Mouse (Mus musculus): Measurements from ENCODE around the gene Mxd1.

Mxd1 gene

DNA sequence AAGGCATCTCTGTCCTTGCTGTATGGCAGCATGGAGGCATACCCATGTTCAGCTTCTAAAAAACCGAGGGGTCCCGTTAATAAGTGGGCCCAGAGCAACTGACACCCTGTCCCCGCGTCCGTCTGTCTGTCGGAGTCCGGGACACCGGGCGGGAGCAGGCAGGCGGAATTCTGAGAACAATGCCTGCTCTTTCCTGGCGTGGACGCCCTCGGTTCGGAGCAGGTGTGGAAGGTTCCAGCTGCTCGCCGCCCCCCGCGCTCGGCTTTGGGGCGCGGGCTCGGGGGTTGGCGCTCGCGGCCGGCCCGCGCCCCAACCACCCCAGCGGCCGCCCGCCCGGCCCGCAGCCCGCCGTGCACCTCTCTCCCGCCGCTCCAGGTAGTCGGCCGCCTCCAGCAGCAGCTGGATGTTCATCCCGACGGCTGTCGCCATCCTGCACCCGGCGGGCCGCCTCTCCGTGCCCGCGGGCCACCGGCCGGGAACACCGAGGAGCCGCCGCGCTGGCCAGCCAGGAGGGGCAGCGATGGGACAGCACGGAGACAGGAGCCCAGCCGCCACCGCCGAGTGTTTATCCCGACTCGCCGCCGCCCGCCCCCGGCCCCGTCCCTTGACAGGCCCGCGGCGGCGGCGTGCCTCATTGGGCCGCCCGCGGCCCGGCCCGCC lies at the start of gene Mxd1:
Gene Mxd1, minus strand, starts transcription at position 582 of the 660 bp plus-strand sequence.
- DNase-seq (ENCODE audit: low spot score): no peak

DNA sequence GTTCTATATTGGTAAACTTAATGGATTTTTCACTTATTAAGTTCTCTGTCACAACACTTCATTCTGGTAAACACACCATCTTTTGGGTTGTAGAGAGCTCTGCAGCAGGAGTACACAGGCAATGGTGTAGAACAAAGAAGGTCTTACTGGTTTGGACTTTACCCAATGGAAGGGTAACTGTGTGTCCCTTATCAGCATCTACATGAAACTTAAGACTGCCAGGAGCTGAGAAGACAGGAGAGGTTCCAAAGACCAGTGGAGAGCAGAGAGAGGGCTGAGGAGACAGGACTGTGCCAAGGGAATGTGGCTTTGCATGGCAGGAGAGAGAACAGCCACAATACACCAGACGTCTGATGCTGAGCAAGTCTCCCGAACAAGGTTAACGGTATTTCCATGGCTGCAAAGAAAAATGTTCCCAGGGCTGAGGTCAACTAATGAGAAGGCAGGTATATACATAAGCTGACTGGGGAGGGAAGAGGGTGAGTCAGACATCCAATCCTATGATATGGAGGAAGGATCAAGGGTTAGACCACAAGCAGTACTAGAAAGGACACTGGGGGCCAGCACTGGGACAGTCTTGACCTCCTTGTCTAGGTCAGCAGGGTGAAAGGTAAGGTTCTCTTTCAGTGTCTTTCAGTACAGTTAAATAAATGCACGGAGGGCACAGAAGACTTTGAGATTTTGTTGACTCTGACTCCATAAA lies 39.3 kb upstream of the Mxd1 start:
- DNase-seq (ENCODE audit: low spot score): no peak

DNA sequence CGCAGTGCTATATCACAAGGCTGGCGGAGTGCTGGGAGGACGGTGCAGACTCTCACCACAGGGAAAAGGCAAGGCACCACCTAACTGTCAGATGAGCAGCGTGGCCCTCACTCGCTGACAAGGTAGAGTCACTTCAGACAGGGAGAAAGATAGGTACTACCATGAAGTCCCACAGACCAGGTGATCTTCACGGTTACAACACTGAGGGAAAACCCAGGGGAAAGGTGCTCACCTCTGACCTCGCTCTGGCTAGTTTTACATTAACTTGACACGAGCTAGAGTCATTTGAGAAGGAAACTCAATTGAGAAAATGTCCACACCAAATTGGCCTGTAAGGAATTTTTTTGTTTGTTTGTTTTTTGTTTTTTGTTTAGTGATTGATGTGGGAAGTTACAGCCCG lies 33.6 kb upstream of the Mxd1 start:
- no peak for DNase-seq (ENCODE audit: low spot score)

DNA sequence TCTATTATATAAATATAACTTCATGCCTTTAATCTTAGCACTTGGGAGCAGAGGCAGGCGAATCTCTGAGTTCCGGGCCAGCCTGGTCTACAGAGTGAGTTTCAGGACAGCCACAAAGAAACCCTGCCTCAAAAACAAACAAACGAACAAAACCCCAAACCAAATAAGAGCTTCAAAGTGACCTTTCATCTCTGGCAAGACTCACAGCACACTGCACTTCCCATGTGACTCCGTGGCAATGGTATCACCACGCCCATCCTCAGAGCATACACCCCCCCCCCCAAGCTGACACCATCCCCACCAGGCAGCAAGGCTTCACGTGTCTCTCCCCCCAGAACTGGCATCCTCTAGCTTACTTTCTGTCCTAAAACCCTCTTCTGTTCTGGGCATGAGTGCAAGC lies 28.9 kb upstream of the Mxd1 start:
- DNase-seq (ENCODE audit: low spot score): no peak

DNA sequence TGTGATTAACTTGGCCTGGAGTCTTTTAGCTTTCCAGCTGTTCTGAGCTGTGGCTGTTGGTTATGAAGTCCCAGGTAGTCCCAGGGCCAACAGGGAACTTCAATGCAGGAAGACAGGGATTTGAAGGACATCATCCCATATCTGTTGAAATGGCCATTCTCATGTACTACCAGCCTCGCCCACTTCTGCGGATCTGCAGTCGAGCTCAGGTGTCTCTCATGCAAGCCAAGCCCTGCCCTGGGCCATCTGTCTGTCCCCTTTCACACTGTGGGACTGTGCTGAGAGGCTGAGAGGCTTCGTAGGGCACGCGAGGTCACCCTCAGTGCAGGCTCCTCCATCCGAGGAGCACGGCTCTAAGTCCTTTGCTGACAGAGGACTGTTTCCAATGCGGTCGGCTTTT lies 27.3 kb upstream of the Mxd1 start:
- no peak for DNase-seq (ENCODE audit: low spot score)

DNA sequence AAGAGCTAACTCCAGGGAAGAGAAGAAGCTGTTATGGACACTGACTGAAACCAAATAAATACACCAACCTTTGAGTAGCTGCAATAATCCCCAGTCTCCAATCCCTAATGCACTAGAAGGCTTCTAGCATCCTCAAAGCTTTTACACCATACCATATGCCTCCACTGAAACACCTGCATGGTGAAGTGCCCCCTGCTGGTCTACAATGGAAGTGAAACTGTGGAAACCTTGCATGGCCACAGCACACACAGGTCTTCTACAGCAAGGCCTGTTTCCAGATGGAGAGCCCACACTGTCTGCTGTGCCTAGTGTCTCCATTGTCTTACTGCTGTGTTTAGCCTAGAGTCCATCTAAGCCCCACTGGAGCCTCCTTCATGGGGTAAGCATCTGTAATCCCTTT lies 25.5 kb upstream of the Mxd1 start:
- DNase-seq (ENCODE audit: low spot score): no peak

DNA sequence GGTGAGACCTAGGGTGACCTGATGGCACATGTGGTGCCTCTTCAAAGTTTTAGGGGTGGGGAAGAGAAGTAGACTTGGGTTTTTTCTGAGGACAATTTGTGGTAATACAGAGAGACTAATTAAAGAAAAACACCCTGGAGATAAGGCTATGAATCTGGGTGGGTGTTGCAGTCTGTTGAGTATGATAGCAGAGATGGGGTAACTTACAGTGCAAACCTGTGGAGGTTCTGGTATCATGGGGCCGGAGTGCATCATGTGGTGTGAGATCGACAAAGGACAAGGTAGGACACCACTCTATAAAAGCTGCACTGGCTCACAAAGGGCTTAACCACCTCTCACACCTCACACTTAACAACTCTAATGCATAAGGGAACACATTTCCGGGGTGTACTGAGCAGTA lies 20.7 kb upstream of the Mxd1 start:
- DNase-seq (ENCODE audit: low spot score): no peak

DNA sequence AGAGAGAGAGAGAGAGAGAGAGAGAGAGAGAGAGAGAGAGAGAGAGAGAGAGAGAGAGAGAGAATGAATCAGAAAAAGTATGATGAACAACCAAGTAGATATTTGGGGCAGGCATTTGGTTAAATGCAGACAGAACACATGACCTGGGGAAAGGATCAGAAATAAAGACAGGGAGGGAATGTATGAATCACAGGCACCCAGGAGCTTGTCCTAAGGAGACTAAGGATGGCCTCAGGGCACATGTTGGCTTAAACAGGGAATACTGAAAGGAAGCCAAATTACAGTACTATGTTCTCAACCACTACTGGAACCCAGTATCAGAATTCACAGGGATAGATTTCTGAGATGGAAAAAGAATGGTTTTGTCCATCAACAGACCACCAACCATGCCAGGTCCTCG lies 18.0 kb upstream of the Mxd1 start:
- no peak for DNase-seq (ENCODE audit: low spot score)

DNA sequence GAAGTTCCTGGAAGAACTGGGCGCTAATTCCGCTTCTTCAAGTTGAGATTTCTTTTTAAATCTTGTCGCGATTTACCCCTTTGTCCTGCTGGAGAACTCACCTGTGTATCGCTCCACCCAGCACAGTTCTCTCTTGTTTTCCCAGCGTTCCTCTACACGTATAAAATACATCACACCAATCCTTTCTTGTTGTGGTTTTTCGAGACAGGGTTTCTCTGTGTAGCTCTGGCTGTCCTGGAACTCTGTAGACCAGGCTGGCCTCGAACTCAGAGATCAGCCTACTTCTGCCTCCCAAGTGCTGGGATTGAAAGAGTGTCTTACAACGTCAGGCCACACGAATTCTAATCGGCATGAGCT lies 15.7 kb upstream of the Mxd1 start:
- DNase-seq (ENCODE audit: low spot score): no peak

DNA sequence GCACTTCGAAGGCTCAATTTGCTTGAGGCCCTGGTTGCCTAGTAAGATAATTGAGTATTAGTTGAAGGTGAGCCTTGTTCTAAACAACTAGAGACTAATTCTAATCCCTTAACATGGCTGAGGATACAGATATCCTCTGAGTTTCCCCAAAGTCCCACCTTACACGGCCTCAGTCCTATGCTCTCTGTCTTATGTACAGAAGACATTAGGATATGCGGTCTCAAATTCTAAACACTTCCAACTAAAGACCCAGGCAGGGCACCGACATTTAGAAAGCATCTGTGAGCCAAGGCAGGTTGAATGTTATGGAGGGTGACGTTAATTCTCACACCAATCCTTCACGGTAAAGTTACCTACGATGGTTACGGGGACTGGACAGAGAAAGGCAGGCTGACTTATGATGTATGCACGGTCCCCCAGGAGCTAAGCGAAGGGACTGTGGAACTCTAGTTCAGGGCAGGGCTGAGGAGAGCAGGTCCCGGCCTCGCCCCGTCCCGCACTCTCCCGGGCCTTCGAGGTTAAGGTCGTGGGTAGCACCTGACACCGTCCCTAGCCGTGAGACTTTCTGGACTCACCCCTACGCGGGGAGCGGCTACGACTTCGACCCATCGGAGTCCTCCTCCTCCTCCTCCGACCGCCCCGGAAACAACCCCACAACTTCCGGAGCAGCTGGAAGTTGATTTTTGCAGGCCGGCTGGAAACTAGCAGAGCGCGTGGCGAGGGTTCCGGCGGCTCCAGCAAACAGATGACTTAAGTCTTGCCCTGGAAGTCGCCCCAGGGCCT lies 15.1 kb upstream of the Mxd1 start, which contains the start of gene Snrnp27:
Gene Snrnp27, minus strand, starts transcription at position 651 of the 783 bp plus-strand sequence.
- DNase-seq (ENCODE audit: low spot score): peak; percentile 80

DNA sequence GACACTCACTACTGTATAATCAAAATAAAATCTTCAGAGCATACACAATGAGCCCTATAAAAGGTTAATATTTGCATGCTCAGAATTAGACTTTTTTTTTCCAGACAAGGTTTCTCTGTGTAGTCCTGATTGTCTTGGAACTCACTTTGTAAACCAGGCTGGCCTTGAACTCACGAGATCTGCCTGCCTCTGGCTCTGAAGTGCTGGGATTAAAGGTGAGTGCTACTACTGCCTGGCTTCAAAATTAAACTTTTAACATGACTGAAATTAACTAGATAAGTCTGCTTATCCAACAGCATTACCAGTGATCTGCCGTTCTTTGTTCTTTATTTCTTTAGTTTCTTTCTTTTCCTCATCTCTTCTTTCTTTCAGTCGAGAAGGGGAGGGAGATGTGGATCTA lies 12.3 kb upstream of the Mxd1 start:
- DNase-seq (ENCODE audit: low spot score): no peak

DNA sequence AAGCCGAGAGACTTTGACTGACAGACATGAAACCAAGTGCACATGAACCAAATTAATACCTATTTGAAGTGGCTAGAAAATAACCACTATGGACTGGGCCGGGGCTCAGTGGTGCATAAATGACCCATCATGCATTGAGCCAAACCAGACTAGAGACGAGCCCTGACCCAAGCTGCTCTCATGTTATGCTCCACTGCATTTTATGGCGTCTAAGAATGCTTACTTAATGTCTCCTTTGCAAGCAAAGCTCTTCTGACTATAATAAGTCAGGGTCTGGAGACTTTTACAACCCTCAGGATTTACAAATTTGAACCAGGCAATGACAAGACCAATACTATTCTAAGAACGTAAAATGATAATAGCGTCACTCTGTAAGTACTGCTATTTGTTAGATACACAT lies 9.4 kb upstream of the Mxd1 start:
- DNase-seq (ENCODE audit: low spot score): no peak

DNA sequence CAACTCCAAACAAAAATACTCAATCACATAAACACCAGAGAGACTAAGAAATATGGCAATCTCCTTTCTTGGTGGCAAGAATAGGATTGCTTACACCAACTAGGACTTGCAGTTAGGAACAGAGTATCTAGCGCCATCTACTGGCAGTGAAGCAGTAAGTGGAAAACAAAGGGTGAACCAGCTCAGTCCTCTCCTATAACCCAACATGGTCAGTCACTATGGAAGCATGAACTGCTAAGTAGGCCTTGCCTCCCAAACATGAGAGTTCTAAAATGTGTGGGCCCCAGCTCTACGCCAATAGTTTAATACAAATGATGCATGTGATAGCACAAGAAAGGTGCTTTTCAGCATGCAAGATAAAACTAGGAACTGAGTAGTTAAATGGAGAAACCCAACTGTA lies 1.9 kb upstream of the Mxd1 start:
- DNase-seq (ENCODE audit: low spot score): peak; percentile 47

DNA sequence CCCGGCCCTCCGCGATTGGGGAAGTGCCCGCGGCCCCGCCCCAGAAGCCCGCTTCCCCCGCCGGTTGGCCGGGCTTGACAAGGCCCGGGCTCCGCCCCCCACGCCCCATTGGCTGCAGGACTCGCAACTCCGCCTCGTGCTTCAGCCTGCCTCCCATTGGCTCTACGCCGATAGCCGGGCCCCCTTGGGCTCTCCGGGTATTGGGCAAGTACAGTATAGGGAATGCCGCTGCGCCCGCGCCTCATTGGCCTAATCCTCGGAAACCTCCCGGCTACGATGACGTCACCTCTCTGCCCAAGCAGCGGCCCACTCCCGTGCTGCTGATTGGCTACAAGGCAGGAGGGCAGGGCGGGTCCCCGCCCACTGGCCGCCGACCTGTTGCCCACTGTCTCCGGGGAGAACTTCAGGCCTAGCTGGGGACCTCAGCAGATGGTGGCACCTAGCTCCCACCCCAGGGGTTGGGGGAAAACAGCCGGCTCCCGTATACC lies 323 bp upstream of the Mxd1 start:
- DNase-seq (ENCODE audit: low spot score): peak; percentile 100

DNA sequence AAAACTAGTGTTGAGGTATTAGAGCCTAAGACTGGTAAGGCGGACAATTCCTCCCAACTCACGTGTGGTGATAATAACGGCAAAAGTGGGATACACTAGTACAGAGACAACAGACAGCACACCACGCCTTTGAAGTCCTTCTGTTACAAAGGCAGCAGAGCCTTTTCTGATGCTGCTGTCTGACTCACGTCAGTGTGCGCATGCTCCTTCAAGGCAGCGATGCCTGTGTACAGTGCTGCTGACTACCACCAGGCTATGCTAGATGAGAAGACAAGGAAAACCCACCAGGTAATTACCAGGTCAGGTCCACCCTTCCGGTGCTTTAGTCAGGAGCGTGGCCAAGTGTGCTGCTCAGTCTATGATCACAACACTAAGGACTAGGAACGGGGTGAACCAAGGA lies 1.9 kb downstream of the Mxd1 start:
- DNase-seq (ENCODE audit: low spot score): no peak

DNA sequence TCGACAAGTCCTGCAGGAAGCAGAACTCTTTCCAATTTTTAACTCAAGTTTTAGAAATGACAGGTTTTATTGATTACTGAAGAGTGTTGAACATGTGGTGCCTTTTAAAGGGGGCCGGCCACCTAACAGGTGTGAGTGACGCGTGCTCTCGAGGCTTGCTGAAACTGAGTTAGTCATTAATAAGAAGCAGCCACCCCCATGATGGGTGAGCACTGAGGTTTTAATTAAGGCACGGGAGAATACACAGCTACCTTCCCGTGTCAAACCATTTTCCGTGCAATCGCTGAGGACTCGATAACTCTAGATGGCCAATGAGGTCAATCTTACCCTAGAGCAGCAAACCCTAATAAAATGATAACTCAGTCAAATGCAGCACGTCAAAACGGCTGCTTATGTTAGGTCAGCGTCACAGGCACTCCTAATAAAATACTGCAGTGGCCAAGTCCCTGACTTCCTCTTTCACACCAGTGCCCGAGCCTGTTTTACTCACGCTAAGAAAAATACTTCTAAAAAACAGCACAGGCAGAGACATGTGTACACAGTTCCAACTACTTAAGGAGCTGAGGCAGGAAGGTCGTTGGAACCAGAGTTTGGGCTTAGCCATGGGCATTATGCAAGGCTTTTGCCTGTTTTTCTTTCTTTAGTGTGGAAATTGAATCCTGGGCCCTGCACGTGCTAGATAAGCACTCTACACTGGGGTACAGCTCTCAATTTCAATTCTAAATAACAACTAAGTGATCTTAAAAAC lies 3.2 kb downstream of the Mxd1 start:
- DNase-seq (ENCODE audit: low spot score): no peak

DNA sequence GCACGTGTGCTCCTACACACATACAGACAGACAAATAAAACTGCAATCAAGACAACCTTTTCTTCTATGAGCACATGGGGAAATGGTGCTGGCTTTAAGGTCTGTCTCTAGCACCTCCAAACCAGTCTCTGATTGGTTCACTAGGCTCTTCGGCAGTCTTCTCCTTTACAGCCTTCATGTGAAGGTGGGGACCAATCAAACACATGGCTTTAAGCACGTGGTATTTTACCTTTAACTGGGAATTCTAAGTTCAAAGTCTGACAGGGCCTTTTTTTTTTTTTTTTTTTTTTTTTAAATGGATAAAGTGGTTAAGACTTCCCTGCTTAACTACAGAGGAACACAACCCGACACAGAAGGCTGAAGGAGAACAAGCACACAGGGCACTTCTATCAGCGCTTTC lies 3.9 kb downstream of the Mxd1 start:
- DNase-seq (ENCODE audit: low spot score): no peak

DNA sequence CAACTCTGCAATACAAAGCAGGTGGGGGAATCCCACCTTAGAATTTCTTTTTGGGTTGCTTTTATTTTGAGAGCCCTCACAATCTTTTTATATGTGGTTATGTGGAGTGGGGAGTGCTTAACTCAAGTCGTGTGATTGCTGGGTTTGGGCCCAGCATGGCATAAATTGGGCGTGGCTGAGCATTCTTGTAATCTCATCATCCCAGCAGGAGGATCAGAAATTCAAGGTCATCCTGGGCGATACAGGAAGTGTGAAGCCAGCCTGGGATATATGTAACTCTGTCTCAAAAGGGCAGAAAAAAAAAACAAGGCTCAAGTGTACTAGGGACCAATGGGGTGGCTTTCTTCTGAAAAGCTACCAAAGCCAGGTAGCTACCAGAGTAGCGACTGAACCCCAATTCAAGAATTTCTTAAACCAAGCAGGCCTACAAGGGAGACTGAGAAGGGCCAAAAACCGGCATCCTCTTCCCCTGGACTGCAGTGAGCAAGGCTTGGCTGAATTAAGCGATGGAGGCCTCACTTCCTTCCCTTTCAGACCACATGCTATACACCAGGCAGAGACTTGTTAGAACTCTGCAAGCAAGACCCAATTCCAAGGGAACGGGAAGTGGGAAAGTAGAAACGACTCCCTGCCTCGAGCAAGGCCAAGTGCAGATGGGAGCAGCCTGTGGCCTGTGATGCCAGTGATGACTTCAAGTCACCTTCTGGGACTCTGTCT lies 8.6 kb downstream of the Mxd1 start:
- no peak for DNase-seq (ENCODE audit: low spot score)

DNA sequence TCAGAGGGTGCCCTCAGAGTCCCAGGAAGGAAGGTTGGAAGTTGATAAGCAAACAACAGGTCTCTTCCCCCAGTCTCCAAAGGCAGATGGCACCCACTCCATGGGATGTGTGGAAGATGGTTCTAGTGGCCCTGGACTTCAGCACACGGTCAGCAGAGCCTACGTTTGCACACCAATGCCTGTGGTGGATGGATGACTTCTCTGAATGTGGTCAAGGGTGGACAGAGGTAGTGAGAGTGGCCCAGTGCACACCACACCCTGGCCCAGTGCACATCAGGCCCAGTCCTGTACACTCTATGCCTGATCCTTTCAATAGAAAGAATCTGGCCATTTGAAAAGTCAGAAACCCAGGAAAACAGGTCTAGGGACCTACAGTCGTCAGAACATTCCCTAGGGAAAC lies 10.5 kb downstream of the Mxd1 start:
- DNase-seq (ENCODE audit: low spot score): no peak

DNA sequence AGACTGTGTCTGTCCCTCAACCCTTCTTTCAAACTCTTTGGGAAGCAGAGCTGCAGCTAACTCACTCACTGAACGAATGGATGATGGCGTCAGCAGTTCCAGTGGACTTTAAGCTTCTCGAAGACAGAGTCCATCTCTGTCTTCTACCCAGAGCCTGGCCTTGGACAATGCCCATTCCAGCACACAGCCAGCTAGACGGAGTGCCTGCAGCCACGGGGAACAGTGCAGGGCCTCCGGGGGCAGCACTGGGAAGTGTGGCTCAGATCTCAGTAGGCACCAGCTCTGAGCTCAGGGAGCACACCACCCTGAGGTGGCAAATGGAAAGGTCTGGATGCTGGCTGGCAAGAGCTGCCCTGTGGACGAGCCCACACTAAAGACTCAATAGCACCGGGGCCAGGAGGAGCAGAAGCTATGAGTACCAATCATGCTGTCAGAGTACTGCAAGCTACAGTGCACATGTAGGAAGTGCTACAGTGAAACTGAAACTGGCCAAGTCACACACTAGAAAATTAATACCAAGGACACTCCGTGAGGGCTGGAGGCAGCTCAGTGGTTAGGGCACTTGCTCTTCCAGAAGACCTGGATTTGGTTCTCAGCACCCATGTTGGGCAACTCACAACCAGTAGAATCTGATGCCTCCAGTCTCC lies 14.6 kb downstream of the Mxd1 start:
- DNase-seq (ENCODE audit: low spot score): no peak

DNA sequence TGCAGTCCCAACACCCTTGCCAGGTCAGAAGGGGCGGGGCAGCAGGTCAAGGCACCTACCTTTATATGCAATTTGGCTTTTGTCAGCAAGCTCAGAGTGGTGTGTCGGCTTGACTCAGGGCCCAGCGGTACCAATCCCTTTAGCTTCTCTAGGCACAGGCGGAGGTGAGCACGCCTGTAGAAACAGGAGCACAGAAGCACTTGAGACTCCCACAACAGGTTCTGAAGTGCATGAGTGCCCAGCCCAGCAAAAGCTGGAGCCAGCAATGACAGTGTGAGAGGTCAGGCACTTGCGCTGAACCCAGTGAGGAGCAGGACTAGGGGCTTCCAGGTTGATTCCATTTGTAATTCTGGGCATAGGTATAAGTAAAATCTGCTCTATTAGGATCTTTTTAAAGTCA lies 15.9 kb downstream of the Mxd1 start:
- no peak for DNase-seq (ENCODE audit: low spot score)
